Mouse (Mus musculus) thymus, postnatal 14 days (tissue): ENCODE results near the gene Amd2.

Source experiments
- DNase-seq: peaks from one replicate; pipeline ENCODE4 v3.0.0; 2021

Amd2 gene

DNA sequence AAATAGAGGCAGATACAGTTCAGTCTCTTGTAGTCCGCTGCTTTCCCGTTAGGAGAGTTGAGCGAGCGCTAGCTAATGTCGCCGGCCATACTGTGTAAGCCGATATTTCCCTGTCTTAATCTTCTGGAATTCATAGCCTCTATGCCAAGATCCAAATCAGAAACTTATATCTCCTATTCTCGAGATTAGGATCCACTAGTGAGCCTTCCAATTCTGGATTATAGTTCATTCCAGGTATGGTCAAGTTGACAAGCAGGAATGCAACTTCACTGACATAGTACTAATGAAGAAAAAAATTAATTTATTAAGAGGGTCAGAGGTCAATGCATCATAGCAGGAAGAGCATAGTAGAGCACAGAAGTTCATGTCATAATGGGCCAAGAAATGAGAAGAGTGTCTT is at the start of gene Amd2:
TSS of gene Amd2 (minus strand) at position 101 of the 400 bp plus-strand sequence.
- no peak for DNase-seq

DNA sequence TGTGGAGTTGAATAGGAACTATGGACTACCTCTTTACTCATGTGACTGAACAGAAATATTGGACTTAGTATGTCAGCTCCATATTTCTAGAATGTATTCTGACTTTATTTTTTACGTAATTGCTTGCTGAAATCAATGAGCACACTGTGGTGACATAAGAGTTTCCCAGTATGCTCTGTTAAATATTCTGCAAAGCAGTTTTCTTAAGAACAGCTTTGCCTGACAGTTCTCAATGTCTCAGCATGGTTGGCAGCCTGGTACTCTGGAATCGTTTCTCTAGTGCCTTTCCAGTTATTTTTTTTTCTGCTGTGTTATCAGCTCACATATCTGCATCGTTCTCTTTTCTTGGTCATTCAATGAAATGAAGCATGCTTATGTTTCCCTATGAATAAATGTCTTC is 49.6 kb upstream of the Amd2 start:
- DNase-seq = no peak

DNA sequence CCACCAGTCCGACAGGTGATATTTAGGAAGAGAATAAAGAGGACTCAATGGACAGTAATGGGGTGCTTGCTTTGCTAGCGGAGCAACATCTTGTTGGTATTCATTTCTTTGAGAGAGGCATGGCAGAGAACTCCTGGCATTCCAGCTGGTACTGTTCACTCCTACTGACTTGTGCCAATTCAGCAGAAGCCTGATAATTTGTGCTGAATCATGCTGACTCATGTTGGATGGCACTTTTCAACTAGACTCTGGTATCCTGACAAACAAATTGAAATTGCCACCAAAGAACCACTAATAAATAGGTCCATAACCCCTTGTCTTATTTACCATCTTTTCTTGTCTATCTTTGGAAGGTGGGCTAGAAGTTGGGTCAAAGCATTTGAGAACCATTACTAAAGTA is 25.9 kb upstream of the Amd2 start:
- no peak for DNase-seq

DNA sequence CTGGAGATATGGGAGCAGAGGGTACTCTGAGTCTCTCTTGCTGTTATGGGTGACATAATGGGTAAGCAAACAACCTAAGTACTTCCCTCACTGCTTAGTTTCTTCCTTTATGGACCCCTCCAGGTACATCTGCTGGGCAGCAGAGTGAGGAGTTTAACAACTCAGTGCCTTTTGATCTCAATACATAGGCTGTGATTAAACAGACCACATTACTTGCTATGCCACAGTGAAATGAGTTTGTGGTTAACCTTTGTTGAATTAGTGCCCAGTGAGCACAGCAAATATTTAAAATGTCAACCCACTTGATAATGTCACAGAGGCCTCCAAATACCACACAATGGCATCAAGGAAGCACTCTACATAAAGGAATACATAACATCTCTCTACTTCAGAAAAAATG is 2.6 kb upstream of the Amd2 start:
- DNase-seq = no peak
